Mouse (Mus musculus): ENCODE measurements around the gene Ripk1.

GRCm38 (mm10) chr13:33966025-33966412 is 36.1 kb upstream of the Ripk1 start:
- no peak for TF ChIP-seq EP300 (IDR thresholded peaks at IDR 0.05; ENCODE audit: low read depth)
- TF ChIP-seq CTCF (IDR thresholded peaks at IDR 0.05; ENCODE audit: low read depth): no peak

Measured in liver, embryonic 14.5 days (tissue).